Mouse (Mus musculus) thymus, postnatal 0 days (tissue): ENCODE measurements around the gene Rbbp4. TPM values are rescaled to one million over a fixed set of nuclear protein-coding genes. Genes with fewer than 3 reads are reported as not detected.

ENCODE experiments used
- microRNA-seq: library from miRNA; unstranded; fragments of <30 nt; microRNA quantifications from one replicate; pipeline ENCODE4, GENCODE M21; 2016; ENCODE audit warnings: borderline number of aligned reads
- polyA plus RNA-seq: library from polyadenylated mRNA; unstranded; fragments of >200 nt; fragmentation: Nextera tagmentation; extraction: Ambion mirVana; gene quantifications from 2 replicates; pipeline ENCODE4 v1.2.1, GENCODE M21; 2015

The Rbbp4 gene
- polyA plus RNA-seq, 1 experiment from 2014 or later, result 504 TPM

Small RNAs within 50 kb of the gene (microRNA-seq; reads per million reads assigned to microRNA genes)
- gene Gm22994, result not detected

Other genes with a start within 250 kb of the Rbbp4 start
- gene Tmem54, start 229.8 kb downstream of the Rbbp4 start, polyA plus RNA-seq, result 2.0 and 2.2 TPM in 2 replicates
- gene Hpca, start 213.3 kb downstream of the Rbbp4 start, polyA plus RNA-seq, result 0.29 and 0.31 TPM in 2 replicates
- 0.47 and 0.60 TPM in 2 replicates for gene Fndc5, start 198.4 kb downstream of the Rbbp4 start, polyA plus RNA-seq
- 17.0 TPM in 2 replicates for gene S100pbp, start 145.6 kb downstream of the Rbbp4 start, polyA plus RNA-seq
- gene Yars, start 145.6 kb downstream of the Rbbp4 start, polyA plus RNA-seq, result 49.7 and 50.6 TPM in 2 replicates
- 3.3 and 3.6 TPM in 2 replicates for gene C77080, start 74.0 kb downstream of the Rbbp4 start, polyA plus RNA-seq
- gene Sync, start 47.8 kb downstream of the Rbbp4 start, polyA plus RNA-seq, result 0.31 and 0.35 TPM in 2 replicates
- gene Zbtb8os, start 325 bp upstream of the Rbbp4 start, polyA plus RNA-seq, result 87.7 and 96.2 TPM in 2 replicates
- 6.0 and 6.6 TPM in 2 replicates for gene Zbtb8a, start 42.7 kb upstream of the Rbbp4 start, polyA plus RNA-seq
- gene Zbtb8b, start 105.5 kb upstream of the Rbbp4 start, polyA plus RNA-seq, result 1.7 and 1.8 TPM in 2 replicates
- gene Bsdc1, start 126.2 kb upstream of the Rbbp4 start, polyA plus RNA-seq, result 18.4 and 19.1 TPM in 2 replicates
- 0.09 TPM in 1 of 2 replicates, not detected in the other for gene Tssk3, start 155.7 kb upstream of the Rbbp4 start, polyA plus RNA-seq
- 0.62 TPM in 1 of 2 replicates, not detected in the other for gene Fam229a, start 155.8 kb upstream of the Rbbp4 start, polyA plus RNA-seq
- 382 and 399 TPM in 2 replicates for gene Marcksl1, start 178.2 kb upstream of the Rbbp4 start, polyA plus RNA-seq
- 310 and 317 TPM in 2 replicates for gene Hdac1, start 207.3 kb upstream of the Rbbp4 start, polyA plus RNA-seq
- gene Lck, start 238.3 kb upstream of the Rbbp4 start, polyA plus RNA-seq, result 1,471 and 1,532 TPM in 2 replicates
- gene Fam167b, start 243.2 kb upstream of the Rbbp4 start, polyA plus RNA-seq, result 2.6 and 3.7 TPM in 2 replicates